Mouse (Mus musculus) CH12.LX (cell line): ENCODE measurements at regions not wholly inside any gene's neighbourhood (a gene's known extent, or its start where the extent isn't known, plus 50 kb on each side); places are given as distances from the start of the nearest gene placed in this dataset.

Source experiments
- DNase-seq: peaks from one replicate; pipeline ENCODE4 v3.0.0-alpha.2; 2013; ENCODE audit errors: extremely low read depth
- H3K27ac ChIP-seq: 2 replicates; pipeline ENCODE4 v1.5.1; 2012; ENCODE audit warnings: low read depth, mild to moderate bottlenecking, control low read depth, moderate library complexity; ENCODE audit not compliant: insufficient read depth
- H3K27me3 ChIP-seq: replicated peaks from 2 replicates; pipeline ENCODE3; 2012; ENCODE audit warnings: inconsistent platforms
- H3K36me3 ChIP-seq, 2 experiments: replicated peaks in 1 of 2; 2 replicates each; pipeline versions ENCODE3 to v1.6.1; 2012; ENCODE audit warnings: inconsistent platforms in 1 of 2, low read length in 1 of 2, mild to moderate bottlenecking in 1 of 2, mixed read lengths in 1 of 2, moderate library complexity in 1 of 2; ENCODE audit not compliant: control insufficient read depth in 1 of 2, insufficient read depth in 1 of 2
- H3K4me1 ChIP-seq, 2 experiments: 2 replicates each; pipeline ENCODE4 v1.6.1; 2012; ENCODE audit warnings: inconsistent platforms in 1 of 2, moderate library complexity in 1 of 2; ENCODE audit not compliant: insufficient read depth in 2 of 2, control insufficient read depth in 1 of 2
- H3K4me2 ChIP-seq: 2 replicates; pipeline ENCODE4 v1.6.1; 2012; ENCODE audit warnings: low read depth, mild to moderate bottlenecking, control low read depth; ENCODE audit not compliant: poor library complexity, insufficient read depth, severe bottlenecking
- H3K4me3 ChIP-seq, 3 experiments: fragments of 150-350 bp in 1 of 3; sonication (generic) in 1 of 3; replicated peaks in 1 of 3; 2 replicates each; pipeline versions ENCODE3 to v1.5.1; 2011 to 2012; ENCODE audit warnings: low read depth in 2 of 3, low read length in 2 of 3, mild to moderate bottlenecking in 2 of 3, moderate library complexity in 2 of 3, control low read depth in 1 of 3, improper control_type of control experiment in 1 of 3, inconsistent platforms in 1 of 3, mixed read lengths in 1 of 3; ENCODE audit not compliant: poor library complexity in 1 of 3
- H3K79me2 ChIP-seq: replicated peaks from 2 replicates; pipeline ENCODE4 v1.6.1; 2012; ENCODE audit warnings: mild to moderate bottlenecking, moderate library complexity; ENCODE audit not compliant: control insufficient read depth, poor library complexity, insufficient read depth, severe bottlenecking; ENCODE audit errors: extremely low read depth
- H3K9ac ChIP-seq: 2 replicates; pipeline ENCODE4 v1.6.1; 2012; ENCODE audit warnings: low read depth, mild to moderate bottlenecking, control low read depth, moderate library complexity; ENCODE audit not compliant: insufficient read depth
- H3K9me3 ChIP-seq: replicated peaks from 2 replicates; pipeline ENCODE3; 2012; ENCODE audit warnings: low read length, inconsistent platforms, mixed read lengths
- BHLHE40 ChIP-seq: IDR thresholded peaks from 2 replicates; pipeline ENCODE4 v1.6.1; 2011; ENCODE audit warnings: mild to moderate bottlenecking, low read depth, low read length, improper control_type of control experiment
- CHD1 ChIP-seq: IDR thresholded peaks from 2 replicates; pipeline ENCODE4 v1.6.1; 2012; ENCODE audit warnings: low read depth, low read length, improper control_type of control experiment, inconsistent platforms
- CHD2 ChIP-seq: IDR thresholded peaks from 2 replicates; pipeline ENCODE4 v1.6.1; 2011; ENCODE audit warnings: low read length, improper control_type of control experiment
- CTCF ChIP-seq, 2 experiments: IDR thresholded peaks in 1 of 2; conservative IDR thresholded peaks in 1 of 2; 2 replicates each; pipeline ENCODE4 v1.5.1; 2011 to 2012; ENCODE audit warnings: low read depth in 2 of 2, low read length in 2 of 2, improper control_type of control experiment in 1 of 2, inconsistent platforms in 1 of 2, mild to moderate bottlenecking in 1 of 2, moderate library complexity in 1 of 2
- E2F4 ChIP-seq: IDR thresholded peaks from 2 replicates; pipeline ENCODE4 v1.6.1; 2011; ENCODE audit warnings: low read depth, low read length, improper control_type of control experiment; ENCODE audit not compliant: insufficient replicate concordance
- ETS1 ChIP-seq: conservative IDR thresholded peaks from 2 replicates; pipeline ENCODE4 v1.6.1; 2012; ENCODE audit warnings: low read depth, mild to moderate bottlenecking, inconsistent platforms, low read length, improper control_type of control experiment, moderate library complexity
- HCFC1 ChIP-seq: IDR thresholded peaks from 2 replicates; pipeline ENCODE4 v1.6.1; 2012; ENCODE audit warnings: low read depth, mild to moderate bottlenecking, inconsistent platforms, low read length, improper control_type of control experiment
- JUN ChIP-seq: IDR thresholded peaks from 2 replicates; pipeline ENCODE4 v1.6.1; 2011; ENCODE audit warnings: low read depth, mild to moderate bottlenecking, low read length, improper control_type of control experiment, moderate library complexity; ENCODE audit not compliant: insufficient read depth
- KAT2A ChIP-seq: IDR thresholded peaks from 2 replicates; pipeline ENCODE4 v1.6.1; 2012; ENCODE audit warnings: low read length, improper control_type of control experiment, inconsistent platforms; ENCODE audit not compliant: insufficient replicate concordance
- MAFK ChIP-seq: IDR thresholded peaks from 2 replicates; pipeline ENCODE4 v1.6.1; 2011; ENCODE audit warnings: low read length, improper control_type of control experiment; ENCODE audit not compliant: insufficient replicate concordance
- MAX ChIP-seq: IDR thresholded peaks from 2 replicates; pipeline ENCODE4 v1.6.1; 2011; ENCODE audit warnings: low read length, improper control_type of control experiment
- MAZ ChIP-seq: IDR thresholded peaks from 2 replicates; pipeline ENCODE4 v1.6.1; 2012; ENCODE audit warnings: low read depth, mild to moderate bottlenecking, inconsistent platforms, low read length, improper control_type of control experiment, moderate library complexity
- MEF2A ChIP-seq: IDR thresholded peaks from 2 replicates; pipeline ENCODE4 v1.6.1; 2014; ENCODE audit warnings: low read depth, mild to moderate bottlenecking, inconsistent platforms, low read length, improper control_type of control experiment, borderline replicate concordance
- MYC ChIP-seq: IDR thresholded peaks from 2 replicates; pipeline ENCODE4 v1.6.1; 2011; ENCODE audit warnings: low read depth, mild to moderate bottlenecking, improper control_type of control experiment, low read length
- NELFE ChIP-seq: IDR thresholded peaks from 2 replicates; pipeline ENCODE4 v1.6.1; 2011; ENCODE audit warnings: low read depth, low read length, improper control_type of control experiment
- NRF1 ChIP-seq: IDR thresholded peaks from 2 replicates; pipeline ENCODE4 v1.6.1; 2014; ENCODE audit warnings: low read depth, mild to moderate bottlenecking, inconsistent platforms, low read length, improper control_type of control experiment, moderate library complexity
- POLR2A ChIP-seq: IDR thresholded peaks from 2 replicates; pipeline ENCODE4 v1.6.1; 2011; ENCODE audit warnings: low read depth, mild to moderate bottlenecking, improper control_type of control experiment, low read length
- POLR2AphosphoS2 ChIP-seq: IDR thresholded peaks from 2 replicates; pipeline ENCODE4 v1.6.1; 2011; ENCODE audit warnings: low read depth, low read length, improper control_type of control experiment
- RAD21 ChIP-seq: IDR thresholded peaks from 2 replicates; pipeline ENCODE4 v1.6.1; 2011; ENCODE audit warnings: low read depth, mild to moderate bottlenecking, low read length, improper control_type of control experiment, moderate library complexity
- RCOR1 ChIP-seq: conservative IDR thresholded peaks from 2 replicates; pipeline ENCODE4 v1.6.1; 2012; ENCODE audit warnings: low read depth, mild to moderate bottlenecking, inconsistent platforms, low read length, improper control_type of control experiment
- SIN3A ChIP-seq: IDR thresholded peaks from 2 replicates; pipeline ENCODE4 v1.6.1; 2012; ENCODE audit warnings: low read length, improper control_type of control experiment, inconsistent platforms
- TBP ChIP-seq: conservative IDR thresholded peaks from 2 replicates; pipeline ENCODE4 v1.6.1; 2011; ENCODE audit warnings: low read depth, low read length, improper control_type of control experiment
- USF2 ChIP-seq: conservative IDR thresholded peaks from 2 replicates; pipeline ENCODE4 v1.6.1; 2011; ENCODE audit warnings: low read depth, low read length, improper control_type of control experiment
- ZKSCAN1 ChIP-seq: IDR thresholded peaks from 2 replicates; pipeline ENCODE4 v1.6.1; 2012; ENCODE audit warnings: low read depth, inconsistent platforms, low read length, improper control_type of control experiment, borderline replicate concordance
- ZMIZ1 ChIP-seq: IDR thresholded peaks from 2 replicates; pipeline ENCODE4 v1.6.1; 2012; ENCODE audit warnings: low read depth, mild to moderate bottlenecking, inconsistent platforms, low read length, improper control_type of control experiment
- ZNF384 ChIP-seq: IDR thresholded peaks from 2 replicates; pipeline ENCODE4 v1.6.1; 2012; ENCODE audit warnings: low read depth, low read length, improper control_type of control experiment, inconsistent platforms
- dilution Hi-C: fragments of 300-500 bp; cut with MboI; formaldehyde crosslinking; loops from 2 replicates; pipeline ENCODE4 v1.14.3; 2020; ENCODE audit warnings: low sequenced_read_pairs; ENCODE audit not compliant: extremely low pct_unique_long_range_greater_than_20kb, extremely low pct_ligation_motif_present
- in situ Hi-C: fragments of 300-500 bp; cut with MboI; formaldehyde crosslinking; loops from 3 replicates; pipeline ENCODE4 v1.14.3; 2019; ENCODE audit warnings: low sequenced_read_pairs, low pct_ligation_motif_present, low pct_unique_long_range_greater_than_20kb, mixed read lengths

DNA sequence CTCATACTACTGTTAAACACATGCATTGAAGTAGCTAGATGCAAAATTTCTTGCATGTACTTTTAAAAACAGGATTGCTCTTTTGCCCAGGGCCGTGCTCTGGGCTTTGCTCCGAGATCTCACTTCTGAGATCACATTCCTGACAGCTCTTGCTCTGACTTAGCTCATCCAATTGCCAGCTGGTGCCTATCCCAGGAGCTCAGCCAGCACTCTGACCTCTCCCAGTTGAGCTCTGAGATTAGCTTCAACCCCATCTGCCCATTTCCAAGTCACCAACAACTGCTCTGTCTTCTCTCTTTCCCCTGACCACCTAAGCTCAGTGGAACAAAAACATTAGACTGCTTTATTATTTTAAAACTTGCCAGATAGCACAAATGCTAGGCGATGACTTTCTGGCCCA, 572.4 kb downstream of the Pla2g4a start:
- Histone ChIP-seq H3K36me3 (no peaks in the 10 kb centered on the region), H3K79me2 (no peaks in the 10 kb centered on the region), H3K9ac (no peak overlapping the region), H3K4me2 (no peak overlapping the region), H3K27ac (no peak overlapping the region), H3K4me3 (no peak overlapping the region), H3K27me3 (no peaks in the 10 kb centered on the region), H3K9me3 (peaks cover 20% of the 10 kb centered on the region), H3K4me1 (no peaks in the 10 kb centered on the region)
- DNase-seq, result no peak
- in situ Hi-C loops, result no loop called here
- TF ChIP-seq MAZ (no peak), ZMIZ1 (no peak), CTCF (conservative IDR thresholded peaks at IDR 0.05 in 1 of 2, IDR thresholded peaks at IDR 0.05 in 1 of 2; ENCODE audit: low read depth in 2 of 2, low read length in 2 of 2) (no peak), ETS1 (no peak), CHD2 (no peak), NELFE (no peak), JUN (no peak), MEF2A (no peak), CHD1 (no peak), MAX (no peak), SIN3A (no peak), E2F4 (no peak), KAT2A (no peak), RCOR1 (no peak), USF2 (no peak)
- dilution Hi-C loops, result no loop called here

- Histone ChIP-seq H3K79me2 (no peaks in the 10 kb centered on the region), H3K9ac (no peak overlapping the region), H3K4me3 (no peak overlapping the region), H3K9me3 (peaks cover 17% of the 10 kb centered on the region), H3K27ac (no peak overlapping the region), H3K4me1 (peaks cover 0 to 6% of the 10 kb centered on the region in 2 experiments; a peak in 1 of 4 replicates), H3K36me3 (no peaks in the 10 kb centered on the region), H3K4me2 (no peak overlapping the region), H3K27me3 (no peaks in the 10 kb centered on the region)
- dilution Hi-C loops (no loop called here), in situ Hi-C loops (no loop called here)
- DNase-seq, result no peak
- TF ChIP-seq TBP, result no peak
- TF ChIP-seq HCFC1, result no peak
- no peak for TF ChIP-seq MAFK
- no peak for TF ChIP-seq POLR2AphosphoS2
- TF ChIP-seq NRF1, result no peak
- no peak for TF ChIP-seq ZNF384
- TF ChIP-seq SIN3A, result no peak
- no peak for TF ChIP-seq E2F4
- TF ChIP-seq MYC, result no peak
- no peak for TF ChIP-seq RAD21
- TF ChIP-seq NELFE, result no peak
- TF ChIP-seq KAT2A, result no peak
- no peak for TF ChIP-seq BHLHE40
- TF ChIP-seq ETS1, result no peak
- no peak for TF ChIP-seq POLR2A
- no peak for TF ChIP-seq ZKSCAN1
- TF ChIP-seq CTCF (conservative IDR thresholded peaks at IDR 0.05 in 1 of 2, IDR thresholded peaks at IDR 0.05 in 1 of 2; ENCODE audit: low read depth in 2 of 2, low read length in 2 of 2), result no peak
- TF ChIP-seq RCOR1, result no peak
Measured at GRCm38 (mm10) chr1:149351338-149351907, 609.7 kb downstream of the Pla2g4a start.
